Mouse (Mus musculus): ENCODE measurements at regions not wholly inside any gene's neighbourhood (a gene's known extent, or its start where the extent isn't known, plus 50 kb on each side); places are given as distances from the start of the nearest gene placed in this dataset.
A peak's percentile ranks its signal among the peaks of the same experiment; 100 is the strongest.

GRCm38 (mm10) chr14:45056291-45056690 is 68.3 kb downstream of the Ptger2 start:
- no peak for DNase-seq

GRCm38 (mm10) chr14:45061681-45062080 is 73.7 kb downstream of the Ptger2 start:
- no peak for DNase-seq

GRCm38 (mm10) chr14:45064498-45064897 is 76.5 kb downstream of the Ptger2 start:
- no peak for DNase-seq

GRCm38 (mm10) chr14:45069598-45070212 is 81.7 kb downstream of the Ptger2 start:
- no peak for DNase-seq

- peak; percentile 8 for DNase-seq
Observed at GRCm38 (mm10) chr14:45074902-45075488, 87.0 kb downstream of the Ptger2 start.

GRCm38 (mm10) chr14:45077216-45077615 is 89.2 kb downstream of the Ptger2 start:
- DNase-seq = no peak

GRCm38 (mm10) chr14:45079793-45080192 is 91.8 kb downstream of the Ptger2 start:
- no peak for DNase-seq

- DNase-seq = no peak
Observed at GRCm38 (mm10) chr14:45080231-45080630, 92.2 kb downstream of the Ptger2 start.

GRCm38 (mm10) chr14:45083058-45083457 is 95.1 kb downstream of the Ptger2 start:
- no peak for DNase-seq

Measured in heart, postnatal 4 days (tissue).